Comparison of ENCODE assay signal across 16 mouse cellular contexts in genomic region chr9:69295826-69296225, GRCm38 (mm10).
DNase-seq lines count a peak whose midpoint lies in the region; ATAC-seq lines count a peak whose summit lies in the region.
"Had no signal": no experiment of that assay in that cellular context is flagged by ENCODE, and none has a peak within 500 bp of the region (broad histone marks: within the 10 kb centered on the region; RNA-seq: fewer than 3 reads in every experiment).

No protein-coding gene starts in this region.

- WGBS in embryonic facial prominence, embryonic 11.5 days, result 72% methylated on average over 3 of the region's 3 CpGs
- 75% methylated on average over 3 of the region's 3 CpGs for WGBS in embryonic facial prominence, embryonic 10.5 days
- WGBS in heart, embryonic 12.5 days, result 68% methylated on average over 3 of the region's 3 CpGs
- WGBS in midbrain, embryonic 11.5 days, result 85% methylated on average over 3 of the region's 3 CpGs
- 81% methylated on average over 3 of the region's 3 CpGs for WGBS in midbrain, embryonic 16.5 days

- no peak overlapping the region for H3K4me3 ChIP-seq in embryonic facial prominence, embryonic 11.5 days (ENCODE audit: low read depth, low read length)
- no peak overlapping the region for H3K4me3 ChIP-seq in embryonic facial prominence, embryonic 10.5 days
- H3K4me3 ChIP-seq in heart, embryonic 12.5 days, result no peak overlapping the region
- H3K4me3 ChIP-seq in midbrain, embryonic 11.5 days (ENCODE audit: low read depth, low read length), result no peak overlapping the region
- no peak overlapping the region for H3K4me3 ChIP-seq in midbrain, embryonic 16.5 days (ENCODE audit: low read depth, low read length)
- H3K4me3 ChIP-seq: embryonic facial prominence, embryonic 12.5 days; forebrain, embryonic 13.5 days; forebrain, embryonic 15.5 days had no signal

- ATAC-seq in embryonic facial prominence, embryonic 11.5 days (replicated peaks; ENCODE audit: insufficient number of reproducible peaks, low FRiP score, low TSS enrichment, low read depth), result no peak
- no peak for ATAC-seq in heart, embryonic 12.5 days (ENCODE audit: insufficient number of reproducible peaks, low FRiP score)
- ATAC-seq in midbrain, embryonic 11.5 days (ENCODE audit: low FRiP score), result no peak
- no peak for ATAC-seq in midbrain, embryonic 16.5 days
- ATAC-seq: activated CD4-positive, CD25-positive, alpha-beta regulatory T cell, adult 4 months; CD4-positive, CD25-positive, alpha-beta regulatory T cell, adult 4 months; forebrain, embryonic 13.5 days; forebrain, embryonic 15.5 days; forebrain, postnatal 0 days; Patski had no signal

- peak; percentile 8 for DNase-seq in embryonic facial prominence, embryonic 11.5 days (ENCODE audit: low spot score)
- DNase-seq in embryonic facial prominence, embryonic 10.5 days (ENCODE audit: low spot score), result no peak
- peak; percentile 54 for DNase-seq in heart, adult 11 months
- DNase-seq in midbrain, embryonic 11.5 days (ENCODE audit: low spot score, missing footprints), result peak; percentile 71
- DNase-seq: adrenal gland, adult 8-10 months had no signal

- H3K9ac ChIP-seq in embryonic facial prominence, embryonic 11.5 days (replicated peaks; ENCODE audit: low read length), result no peak overlapping the region
- H3K9ac ChIP-seq in heart, embryonic 12.5 days, result no peak overlapping the region
- H3K9ac ChIP-seq in midbrain, embryonic 11.5 days (ENCODE audit: low read length), result no peak overlapping the region
- H3K9ac ChIP-seq in midbrain, embryonic 16.5 days (ENCODE audit: low read depth, low read length), result no peak overlapping the region
- H3K9ac ChIP-seq: embryonic facial prominence, embryonic 12.5 days; forebrain, embryonic 13.5 days; forebrain, embryonic 15.5 days; forebrain, postnatal 0 days had no signal

- no peaks in the 10 kb centered on the region for H3K36me3 ChIP-seq in embryonic facial prominence, embryonic 11.5 days (replicated peaks; ENCODE audit: control insufficient read depth, insufficient read depth, low read depth, low read length)
- H3K36me3 ChIP-seq in embryonic facial prominence, embryonic 10.5 days (replicated peaks), result no peaks in the 10 kb centered on the region
- no peaks in the 10 kb centered on the region for H3K36me3 ChIP-seq in heart, embryonic 12.5 days
- no peaks in the 10 kb centered on the region for H3K36me3 ChIP-seq in midbrain, embryonic 11.5 days (ENCODE audit: control insufficient read depth, insufficient read depth, low read length)
- H3K36me3 ChIP-seq in midbrain, embryonic 16.5 days (ENCODE audit: control insufficient read depth, insufficient read depth, low read length), result no peaks in the 10 kb centered on the region
- H3K36me3 ChIP-seq: embryonic facial prominence, embryonic 12.5 days; forebrain, embryonic 15.5 days; G1E had no signal

- no peak overlapping the region for H3K4me2 ChIP-seq in embryonic facial prominence, embryonic 11.5 days (ENCODE audit: low read depth, low read length)
- H3K4me2 ChIP-seq in heart, embryonic 12.5 days, result no peak overlapping the region
- H3K4me2 ChIP-seq in midbrain, embryonic 11.5 days, result no peak overlapping the region
- no peak overlapping the region for H3K4me2 ChIP-seq in midbrain, embryonic 16.5 days (ENCODE audit: low read length)
- H3K4me2 ChIP-seq: embryonic facial prominence, embryonic 12.5 days; forebrain, embryonic 13.5 days; forebrain, embryonic 15.5 days had no signal

- peaks cover 4% of the 10 kb centered on the region; the same call in 1 of the 2 replicates for H3K4me1 ChIP-seq in embryonic facial prominence, embryonic 11.5 days (ENCODE audit: control insufficient read depth, insufficient read depth, low read length)
- H3K4me1 ChIP-seq in embryonic facial prominence, embryonic 10.5 days, result peaks cover 78% of the 10 kb centered on the region
- H3K4me1 ChIP-seq in heart, embryonic 12.5 days (replicated peaks), result peaks cover 17% of the 10 kb centered on the region
- H3K4me1 ChIP-seq in midbrain, embryonic 11.5 days (ENCODE audit: control insufficient read depth, insufficient read depth, low read length), result peaks cover under 1% of the 10 kb centered on the region
- H3K4me1 ChIP-seq in midbrain, embryonic 16.5 days (ENCODE audit: control insufficient read depth, insufficient read depth, low read length), result peaks cover 9% of the 10 kb centered on the region; the same call in 1 of the 2 replicates

- no peak overlapping the region for H3K27ac ChIP-seq in embryonic facial prominence, embryonic 11.5 days (replicated peaks; ENCODE audit: low read depth, low read length)
- no peak overlapping the region for H3K27ac ChIP-seq in embryonic facial prominence, embryonic 10.5 days (replicated peaks)
- H3K27ac ChIP-seq in heart, embryonic 12.5 days (ENCODE audit: poor library complexity, severe bottlenecking), result no peak overlapping the region
- H3K27ac ChIP-seq in midbrain, embryonic 11.5 days (ENCODE audit: low read depth, low read length), result no peak overlapping the region
- H3K27ac ChIP-seq in midbrain, embryonic 16.5 days (ENCODE audit: low read length), result no peak overlapping the region
- H3K27ac ChIP-seq: embryonic facial prominence, embryonic 12.5 days; forebrain, embryonic 13.5 days; forebrain, embryonic 15.5 days had no signal

- H3K9me3 ChIP-seq in embryonic facial prominence, embryonic 11.5 days (replicated peaks; ENCODE audit: control insufficient read depth, low read length), result no peaks in the 10 kb centered on the region
- no peaks in the 10 kb centered on the region for H3K9me3 ChIP-seq in embryonic facial prominence, embryonic 10.5 days
- H3K9me3 ChIP-seq in heart, embryonic 12.5 days (replicated peaks), result no peaks in the 10 kb centered on the region
- H3K9me3 ChIP-seq in midbrain, embryonic 11.5 days (ENCODE audit: control insufficient read depth, low read length), result no peaks in the 10 kb centered on the region
- no peaks in the 10 kb centered on the region for H3K9me3 ChIP-seq in midbrain, embryonic 16.5 days (replicated peaks; ENCODE audit: control insufficient read depth, low read length, poor library complexity, severe bottlenecking)
- H3K9me3 ChIP-seq: embryonic facial prominence, embryonic 12.5 days; forebrain, embryonic 13.5 days; forebrain, embryonic 15.5 days had no signal

- no peaks in the 10 kb centered on the region for H3K27me3 ChIP-seq in embryonic facial prominence, embryonic 11.5 days (ENCODE audit: control insufficient read depth, insufficient read depth, low read length)
- peaks cover 52% of the 10 kb centered on the region for H3K27me3 ChIP-seq in embryonic facial prominence, embryonic 10.5 days (replicated peaks; ENCODE audit: low read depth, poor library complexity, severe bottlenecking)
- H3K27me3 ChIP-seq in heart, embryonic 12.5 days (replicated peaks), result peaks cover 13% of the 10 kb centered on the region
- H3K27me3 ChIP-seq in midbrain, embryonic 11.5 days (ENCODE audit: control insufficient read depth, insufficient read depth, low read length), result peaks cover 8% of the 10 kb centered on the region; the same call in 1 of the 2 replicates
- H3K27me3 ChIP-seq in midbrain, embryonic 16.5 days (ENCODE audit: control insufficient read depth, insufficient read depth, low read depth, low read length), result peaks cover 3% of the 10 kb centered on the region; the same call in 1 of the 2 replicates
- H3K27me3 ChIP-seq: CH12.LX, Patski had no signal
